Mouse (Mus musculus) kidney, embryonic 15.5 days (tissue): ENCODE results near the gene Gins3. TPM values are rescaled to one million over a fixed set of nuclear protein-coding genes. Genes with fewer than 3 reads are reported as not detected.

ENCODE experiments used
- ATAC-seq: fragments of 200-750 bp; cut with Nextera tagmentation; replicated peaks from 2 replicates; pipeline ENCODE4 v1.8.0; 2017; ENCODE audit warnings: moderate TSS enrichment; ENCODE audit not compliant: low FRiP score
- H3K27ac ChIP-seq: fragments of 300-500 bp; sonication (generic); 2 replicates; pipeline ENCODE4 v1.5.1; 2015; ENCODE audit warnings: mild to moderate bottlenecking, inconsistent platforms
- H3K27me3 ChIP-seq: fragments of 300-500 bp; sonication (generic); 2 replicates; pipeline ENCODE4 v1.6.1; 2015; ENCODE audit warnings: inconsistent platforms
- H3K36me3 ChIP-seq: fragments of 300-500 bp; sonication (generic); 2 replicates; pipeline ENCODE4 v1.6.1; 2015; ENCODE audit warnings: inconsistent platforms
- H3K4me1 ChIP-seq: fragments of 300-500 bp; sonication (generic); 2 replicates; pipeline ENCODE4 v1.6.1; 2015; ENCODE audit warnings: inconsistent platforms
- H3K4me2 ChIP-seq: fragments of 300-500 bp; sonication (generic); 2 replicates; pipeline ENCODE4 v1.6.1; 2015; ENCODE audit warnings: moderate library complexity, mild to moderate bottlenecking, inconsistent platforms
- H3K4me3 ChIP-seq: fragments of 300-500 bp; sonication (generic); replicated peaks from 2 replicates; pipeline ENCODE4 v1.5.1; 2015; ENCODE audit warnings: mild to moderate bottlenecking, inconsistent platforms
- H3K9ac ChIP-seq: fragments of 300-500 bp; sonication (generic); 2 replicates; pipeline ENCODE4 v1.6.1; 2015; ENCODE audit warnings: mild to moderate bottlenecking, inconsistent platforms
- H3K9me3 ChIP-seq: fragments of 300-500 bp; sonication (generic); replicated peaks from 2 replicates; pipeline ENCODE4 v1.6.1; 2016; ENCODE audit warnings: inconsistent platforms
- WGBS: fragments of 180-500 bp; shearing (Covaris S2); methylation state at CpG from one replicate; pipeline ENCODE4 v1.1.7; 2015; ENCODE audit warnings: mixed read lengths; 5-methylcytosine and 5-hydroxymethylcytosine counted together
- polyA plus RNA-seq: library from polyadenylated mRNA; unstranded; fragments of >200 nt; fragmentation: Nextera tagmentation; extraction: Ambion mirVana; gene quantifications from 2 replicates; pipeline ENCODE4 v1.2.1, GENCODE M21; 2015

The Gins3 gene
- polyA plus RNA-seq, 1 experiment from 2014 or later, result 21.6 TPM

DNA sequence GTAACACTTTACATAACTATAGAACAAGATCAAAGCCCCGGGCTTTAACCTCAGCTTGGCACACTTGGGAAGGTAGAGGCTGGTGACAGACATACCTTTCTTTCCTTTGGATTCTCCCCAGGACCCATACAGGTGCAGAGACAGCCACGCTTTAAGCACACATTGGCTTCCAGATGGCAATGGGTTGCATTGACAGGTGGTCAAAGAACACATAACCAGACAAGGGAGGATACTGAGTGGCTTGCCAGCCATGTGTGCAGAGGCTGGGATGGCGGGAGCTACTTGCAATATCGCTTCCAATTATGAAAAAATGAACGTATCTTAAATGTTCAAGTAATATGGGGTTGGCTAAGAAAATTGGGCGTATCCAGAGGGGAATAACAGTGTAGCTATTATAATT is 38.6 kb downstream of the Gins3 start:
- H3K27ac ChIP-seq, result no peak overlapping the region
- H3K9me3 ChIP-seq, result no peaks in the 10 kb centered on the region
- no peak overlapping the region for H3K9ac ChIP-seq
- ATAC-seq, result no peak
- peaks cover 49% of the 10 kb centered on the region for H3K27me3 ChIP-seq
- H3K36me3 ChIP-seq, result no peaks in the 10 kb centered on the region
- peaks cover 7% of the 10 kb centered on the region for H3K4me1 ChIP-seq
- H3K4me2 ChIP-seq, result no peak overlapping the region
- no peak overlapping the region for H3K4me3 ChIP-seq
- 81% methylated on average over 6 of the region's 6 CpGs for WGBS

DNA sequence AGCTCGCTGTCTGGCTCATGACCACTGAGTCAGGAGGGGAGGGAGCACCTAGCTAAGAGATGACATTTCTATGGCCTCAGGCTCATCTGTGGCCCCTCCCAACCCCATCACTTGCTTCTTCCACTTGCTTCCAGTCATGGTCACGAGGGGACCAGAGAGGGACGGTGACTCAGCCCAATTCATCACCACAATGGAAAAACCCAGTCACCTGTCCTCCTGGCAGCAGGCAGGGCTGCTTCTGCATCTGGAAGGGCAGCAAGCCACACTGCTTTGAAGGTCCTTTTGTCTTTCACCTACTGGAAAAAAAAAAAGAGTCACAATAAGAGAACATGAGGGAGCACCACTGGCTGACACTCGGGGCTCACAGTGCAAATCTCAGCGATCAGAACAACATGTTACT is 39.6 kb downstream of the Gins3 start:
- Histone ChIP-seq H3K27me3 (peaks cover 58% of the 10 kb centered on the region), H3K36me3 (no peaks in the 10 kb centered on the region), H3K4me3 (no peak overlapping the region), H3K4me1 (peaks cover 12% of the 10 kb centered on the region), H3K9ac (no peak overlapping the region), H3K27ac (no peak overlapping the region), H3K4me2 (no peak overlapping the region), H3K9me3 (no peaks in the 10 kb centered on the region)
- 75% methylated on average over 5 of the region's 5 CpGs for WGBS
- no peak for ATAC-seq

DNA sequence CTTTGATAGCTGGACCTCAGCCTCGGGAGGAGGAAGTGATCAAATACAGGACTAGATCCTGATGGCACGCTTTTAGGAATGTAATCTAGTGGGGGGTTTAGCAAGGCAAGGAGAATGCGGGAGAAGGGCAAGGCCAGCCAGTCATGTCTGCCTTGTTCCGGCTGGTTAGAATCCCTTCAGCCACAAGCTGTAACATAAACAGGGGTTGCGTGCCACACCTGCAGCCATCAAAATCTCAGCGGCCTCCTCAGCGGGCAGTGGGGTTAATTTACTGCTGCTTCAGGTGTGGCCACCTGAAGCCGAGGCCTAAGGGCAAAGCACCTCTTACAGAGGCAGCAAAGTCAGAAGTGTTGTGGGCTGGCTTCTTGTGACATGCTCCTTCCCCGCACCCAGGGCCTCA is 43.4 kb downstream of the Gins3 start, which contains the start of gene Ndrg4:
Gene Ndrg4, plus strand, starts transcription at position 350 of the 400 bp plus-strand sequence.
- peaks cover 19% of the 10 kb centered on the region for H3K4me1 ChIP-seq

DNA sequence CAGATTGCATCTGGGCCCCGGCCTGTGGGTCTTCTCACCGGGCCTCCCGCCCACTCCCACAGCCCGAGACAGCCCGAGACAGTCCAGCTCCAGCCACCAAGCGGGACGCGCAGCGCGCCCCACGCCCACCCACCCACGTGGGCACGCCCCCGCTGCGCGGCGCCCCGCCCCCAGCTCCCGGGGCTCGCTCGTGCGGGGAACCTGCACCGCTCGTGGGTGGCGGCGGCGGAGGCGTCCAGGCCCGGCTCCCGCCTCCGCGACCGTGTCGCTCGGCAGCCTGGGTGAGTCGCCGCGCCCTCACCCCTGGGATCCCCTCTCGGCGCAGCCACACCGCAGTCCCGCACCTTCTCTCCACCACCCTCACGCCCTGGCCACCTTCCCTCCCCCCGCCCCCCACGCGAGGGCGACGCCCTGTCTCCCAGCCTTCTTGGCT is 44.4 kb downstream of the Gins3 start:
- Histone ChIP-seq H3K9ac (peak overlapping the region; percentile 36), H3K27ac (no peak overlapping the region), H3K4me1 (peaks cover 19% of the 10 kb centered on the region), H3K36me3 (no peaks in the 10 kb centered on the region), H3K4me2 (peak overlapping the region; percentile 99), H3K27me3 (peaks cover 88% of the 10 kb centered on the region), H3K4me3 (peak overlapping the region; percentile 57), H3K9me3 (no peaks in the 10 kb centered on the region)
- ATAC-seq, result peak; percentile 41
- under 1% methylated on average over 41 of the region's 48 CpGs for WGBS

More for the DNA sequence above, 43.4 kb downstream of the Gins3 start, which contains the start of gene Ndrg4:
- Histone ChIP-seq H3K36me3 (no peaks in the 10 kb centered on the region), H3K4me2 (peak within 1 kb of the TSS; percentile 99), H3K9ac (peak within 1 kb of the TSS; percentile 36), H3K9me3 (no peaks in the 10 kb centered on the region), H3K4me3 (peak within 1 kb of the TSS; percentile 57), H3K27ac (no peak within 1 kb of the TSS), H3K27me3 (peaks cover 95% of the 10 kb centered on the region)
- 29% methylated on average over 9 of the region's 9 CpGs for WGBS
- no peak; the same call in 1 of the 2 replicates for ATAC-seq

DNA sequence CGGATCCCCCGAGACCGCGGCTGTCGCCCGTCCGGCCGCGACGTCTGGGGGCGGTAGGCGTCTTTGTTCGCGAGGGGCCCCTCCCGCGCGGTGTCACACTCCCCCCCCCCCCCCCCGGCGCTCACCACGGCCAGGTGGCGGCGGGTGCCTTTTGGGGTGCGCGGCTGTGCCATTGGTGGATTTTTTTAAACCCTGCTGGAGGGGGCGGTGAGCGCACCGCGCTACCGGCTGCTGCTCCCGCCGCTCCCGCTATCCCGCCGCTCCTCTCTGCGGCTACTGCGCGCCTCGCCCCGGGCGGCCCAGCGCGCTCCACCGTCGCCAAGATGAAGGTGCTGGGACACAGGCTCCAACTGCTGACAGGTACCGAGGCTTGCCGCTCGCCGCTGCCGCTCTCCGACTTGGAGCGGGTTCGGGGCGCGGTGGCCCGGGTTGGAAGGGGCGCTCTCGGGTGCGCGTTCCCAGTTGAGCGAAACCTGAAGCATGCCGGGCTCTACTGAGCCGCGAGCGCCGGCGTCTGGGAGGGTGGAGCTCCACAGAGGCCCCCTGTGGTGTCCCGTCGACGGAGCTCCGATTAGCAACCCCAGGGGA is 44.9 kb downstream of the Gins3 start:
- H3K27me3 ChIP-seq, result peaks cover 83% of the 10 kb centered on the region
- no peak for ATAC-seq
- H3K9me3 ChIP-seq, result no peaks in the 10 kb centered on the region
- no peaks in the 10 kb centered on the region for H3K36me3 ChIP-seq
- H3K9ac ChIP-seq, result peak overlapping the region; percentile 36
- H3K4me3 ChIP-seq, result peak overlapping the region; percentile 57
- WGBS, result 1% methylated on average over 65 of the region's 70 CpGs
- peak overlapping the region; percentile 99 for H3K4me2 ChIP-seq
- peaks cover 19% of the 10 kb centered on the region for H3K4me1 ChIP-seq
- no peak overlapping the region for H3K27ac ChIP-seq

DNA sequence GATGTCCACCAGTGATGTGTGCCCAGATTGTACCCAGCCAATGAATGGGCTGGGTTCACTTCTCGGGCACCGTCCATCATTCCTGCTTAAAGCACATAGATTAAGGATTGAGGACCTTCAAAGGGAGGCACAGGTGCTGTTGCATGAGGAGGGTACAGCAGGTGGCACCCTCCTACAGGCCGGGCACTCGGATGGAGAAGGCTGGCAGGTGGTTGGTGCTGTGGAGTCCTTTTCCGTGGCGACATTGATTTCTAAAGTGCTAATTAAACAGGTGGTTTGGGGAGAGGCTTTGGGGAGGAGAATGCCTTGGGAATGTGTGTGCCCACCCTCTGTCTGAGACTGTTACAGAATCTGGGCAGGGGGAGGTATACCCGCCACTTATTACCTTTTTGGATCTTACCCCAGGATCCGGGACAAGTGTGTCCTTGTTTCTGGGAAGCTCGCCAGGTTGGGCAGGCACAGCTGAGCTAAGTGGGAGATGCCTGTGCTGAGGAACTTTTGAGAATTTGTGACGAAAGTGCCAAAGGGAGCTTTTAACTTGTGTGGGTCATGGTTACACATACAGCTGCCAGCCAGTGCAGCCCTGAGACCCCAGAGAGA is 54.9 kb downstream of the Gins3 start:
- Histone ChIP-seq H3K9me3 (no peaks in the 10 kb centered on the region), H3K4me1 (no peaks in the 10 kb centered on the region), H3K27me3 (peaks cover 12% of the 10 kb centered on the region), H3K9ac (no peak overlapping the region), H3K27ac (no peak overlapping the region), H3K36me3 (no peaks in the 10 kb centered on the region), H3K4me3 (no peak overlapping the region), H3K4me2 (no peak overlapping the region)
- ATAC-seq, result no peak
- WGBS, result 76% methylated on average over 10 of the region's 10 CpGs

DNA sequence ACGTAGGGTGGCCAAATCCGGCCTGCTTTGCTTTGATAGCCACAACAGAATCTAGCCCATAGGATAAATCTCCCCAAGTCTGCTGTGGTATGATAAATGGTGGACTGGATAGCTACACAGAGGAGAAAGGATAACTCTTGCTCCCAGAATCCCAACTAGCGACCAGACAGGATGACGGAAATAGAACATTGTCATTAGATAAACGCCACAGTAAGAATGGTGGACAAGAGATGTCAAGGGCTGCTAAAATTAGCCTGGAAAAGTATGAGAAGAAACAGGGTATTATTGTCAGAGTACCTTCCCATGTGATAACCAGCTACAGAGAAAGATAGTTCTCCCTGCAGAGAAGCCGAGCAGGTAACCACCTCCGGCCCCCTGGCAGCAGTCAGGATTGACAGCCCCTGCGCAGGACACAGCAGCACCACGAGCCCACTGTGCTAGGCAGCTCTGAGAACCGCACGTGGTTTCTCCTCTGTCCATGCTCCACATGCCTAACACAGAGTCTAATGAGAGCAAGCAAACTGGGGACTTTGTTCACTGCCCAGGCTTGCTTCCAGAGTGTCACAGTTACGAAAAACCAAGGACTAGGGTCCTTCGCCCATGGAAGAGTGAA is 57.8 kb downstream of the Gins3 start:
- 80% methylated on average over 13 of the region's 13 CpGs for whole genome bisulfite sequencing
- Histone ChIP-seq H3K9ac (no peak overlapping the region), H3K4me2 (no peak overlapping the region), H3K27me3 (peaks cover 38% of the 10 kb centered on the region), H3K4me1 (no peaks in the 10 kb centered on the region), H3K36me3 (no peaks in the 10 kb centered on the region), H3K4me3 (no peak overlapping the region), H3K27ac (no peak overlapping the region), H3K9me3 (no peaks in the 10 kb centered on the region)
- ATAC-seq, result no peak

DNA sequence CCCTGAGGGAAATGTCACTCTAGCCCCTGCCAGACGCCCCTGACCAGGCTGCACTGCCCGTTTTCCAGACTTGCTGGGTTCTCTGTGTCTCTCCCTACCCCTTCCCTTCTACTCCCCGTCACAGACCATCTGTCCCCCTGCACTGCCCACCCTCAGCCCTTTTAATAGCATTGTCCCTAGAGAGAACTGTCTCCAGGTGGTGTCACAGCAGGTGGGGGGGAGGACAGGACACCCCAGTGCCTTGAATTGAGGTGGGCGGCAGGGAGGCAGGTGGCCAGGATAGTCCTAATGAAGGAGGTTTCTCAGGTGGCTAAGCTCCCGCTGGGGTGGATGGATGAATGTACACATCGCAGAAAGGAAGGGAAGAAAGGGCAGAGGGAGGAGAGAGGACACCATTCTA is 61.4 kb downstream of the Gins3 start:
- peaks cover 64% of the 10 kb centered on the region for H3K27me3 ChIP-seq
- H3K36me3 ChIP-seq, result no peaks in the 10 kb centered on the region
- 0 out of 2 replicates have a peak, but pooled peaks cover 3% of the 10 kb centered on the region for H3K4me1 ChIP-seq
- H3K27ac ChIP-seq, result no peak overlapping the region
- no peak overlapping the region for H3K4me3 ChIP-seq
- H3K9ac ChIP-seq, result no peak overlapping the region
- no peak for ATAC-seq
- 20% methylated on average over 6 of the region's 6 CpGs for WGBS
- H3K4me2 ChIP-seq, result no peak overlapping the region
- H3K9me3 ChIP-seq, result no peaks in the 10 kb centered on the region

Other genes starting within 250 kb of the Gins3 start
- gene Cfap20, start 198.6 kb upstream of the Gins3 start, polyA plus RNA-seq, result 138 and 139 TPM in 2 replicates
- gene Csnk2a2, start 143.4 kb upstream of the Gins3 start, polyA plus RNA-seq, result 9.0 and 10.5 TPM in 2 replicates
- 0.59 and 0.83 TPM in 2 replicates for gene Ccdc113, start 99.4 kb upstream of the Gins3 start, polyA plus RNA-seq
- not detected in 2 replicates for gene Prss54, start 57.1 kb upstream of the Gins3 start, polyA plus RNA-seq
- 16.0 and 18.8 TPM in 2 replicates for gene Ndrg4, start 43.5 kb downstream of the Gins3 start, polyA plus RNA-seq
- gene Setd6, start 82.4 kb downstream of the Gins3 start, polyA plus RNA-seq, result 19.7 and 19.9 TPM in 2 replicates
- 64.0 and 76.2 TPM in 2 replicates for gene Cnot1, start 174.0 kb downstream of the Gins3 start, polyA plus RNA-seq
- gene Sap18b, start 191.9 kb downstream of the Gins3 start, polyA plus RNA-seq, result 358 and 384 TPM in 2 replicates
- 14.6 and 16.4 TPM in 2 replicates for gene Slc38a7, start 220.1 kb downstream of the Gins3 start, polyA plus RNA-seq